Mouse (Mus musculus) embryonic facial prominence, embryonic 14.5 days (tissue): ENCODE data around the gene Usp28. TPM values are rescaled to one million over a fixed set of nuclear protein-coding genes. Genes with fewer than 3 reads are reported as not detected.

Experiments used
- polyA plus RNA-seq: library from polyadenylated mRNA; unstranded; fragments of >200 nt; fragmentation: Nextera tagmentation; extraction: Ambion mirVana; gene quantifications from 2 replicates; pipeline ENCODE4 v1.2.1, GENCODE M21; 2014

Usp28 gene
- polyA plus RNA-seq, 1 experiment from 2014 or later: 36.2 TPM

Other genes starting within 250 kb of the Usp28 start
- gene Zbtb16, start 149.2 kb upstream of the Usp28 start, polyA plus RNA-seq: 2.2 and 4.1 TPM in 2 replicates
- gene Htr3a, start 74.3 kb upstream of the Usp28 start, polyA plus RNA-seq: 3.4 and 4.4 TPM in 2 replicates
- 1.1 TPM in 2 replicates for gene Htr3b, start 20.4 kb upstream of the Usp28 start, polyA plus RNA-seq
- gene Zw10, start 70.2 kb downstream of the Usp28 start, polyA plus RNA-seq: 32.5 and 33.2 TPM in 2 replicates
- gene Tmprss5, start 95.9 kb downstream of the Usp28 start, polyA plus RNA-seq: 1.4 TPM in 2 replicates